Mouse (Mus musculus) neural tube, embryonic 15.5 days (tissue): ENCODE measurements around the gene Fam221b. TPM values are rescaled to one million over a fixed set of nuclear protein-coding genes. Genes with fewer than 3 reads are reported as not detected.

Experiments used
- microRNA-seq: library from miRNA; unstranded; fragments of <30 nt; microRNA quantifications from one replicate; pipeline ENCODE4, GENCODE M21; 2017
- polyA plus RNA-seq: library from polyadenylated mRNA; unstranded; fragments of >200 nt; fragmentation: Nextera tagmentation; extraction: Ambion mirVana; gene quantifications from 2 replicates; pipeline ENCODE4 v1.2.1, GENCODE M21; 2015

The Fam221b gene
- polyA plus RNA-seq, 1 experiment from 2014 or later: 1.5 TPM

Small RNAs within 50 kb of the gene (microRNA-seq; reads per million reads assigned to microRNA genes)
- not detected for gene Gm25262

Other genes with a start within 250 kb of the Fam221b start
- 1.7 and 2.6 TPM in 2 replicates for gene Fam166b, start 240.0 kb downstream of the Fam221b start, polyA plus RNA-seq
- gene Tesk1, start 227.2 kb downstream of the Fam221b start, polyA plus RNA-seq: 9.7 and 14.1 TPM in 2 replicates
- 4.3 and 6.7 TPM in 2 replicates for gene Cd72, start 214.5 kb downstream of the Fam221b start, polyA plus RNA-seq
- gene Sit1, start 185.4 kb downstream of the Fam221b start, polyA plus RNA-seq: 1.9 TPM in 1 of 2 replicates, not detected in the other
- 88.9 and 89.8 TPM in 2 replicates for gene Ccdc107, start 176.2 kb downstream of the Fam221b start, polyA plus RNA-seq
- gene Arhgef39, start 169.4 kb downstream of the Fam221b start, polyA plus RNA-seq: 5.9 and 15.4 TPM in 2 replicates
- 0.17 and 1.3 TPM in 2 replicates for gene Car9, start 162.2 kb downstream of the Fam221b start, polyA plus RNA-seq
- gene Tpm2, start 145.4 kb downstream of the Fam221b start, polyA plus RNA-seq: 51.4 and 85.4 TPM in 2 replicates
- 80.8 and 82.0 TPM in 2 replicates for gene Creb3, start 106.8 kb downstream of the Fam221b start, polyA plus RNA-seq
- gene Tln1, start 106.5 kb downstream of the Fam221b start, polyA plus RNA-seq: 63.5 and 70.8 TPM in 2 replicates
- gene Rgp1, start 90.4 kb downstream of the Fam221b start, polyA plus RNA-seq: 22.0 and 23.9 TPM in 2 replicates
- 48.1 and 54.5 TPM in 2 replicates for gene Gba2, start 90.3 kb downstream of the Fam221b start, polyA plus RNA-seq
- 1.2 and 1.5 TPM in 2 replicates for gene Msmp, start 84.7 kb downstream of the Fam221b start, polyA plus RNA-seq
- 12.9 and 16.1 TPM in 2 replicates for gene Npr2, start 37.2 kb downstream of the Fam221b start, polyA plus RNA-seq
- gene Spag8, start 15.6 kb downstream of the Fam221b start, polyA plus RNA-seq: 4.1 and 4.3 TPM in 2 replicates
- gene Hint2, start 12.7 kb downstream of the Fam221b start, polyA plus RNA-seq: 77.5 and 78.9 TPM in 2 replicates
- 9.1 and 12.4 TPM in 2 replicates for gene Tmem8b, start 174 bp downstream of the Fam221b start, polyA plus RNA-seq
- 0.08 TPM in 1 of 2 replicates, not detected in the other for gene Olfr70, start 31.7 kb upstream of the Fam221b start, polyA plus RNA-seq
- not detected in 2 replicates for gene Olfr71, start 41.1 kb upstream of the Fam221b start, polyA plus RNA-seq
- 0.24 and 0.45 TPM in 2 replicates for gene Hrct1, start 58.0 kb upstream of the Fam221b start, polyA plus RNA-seq
- 0.05 and 0.06 TPM in 2 replicates for gene Spaar, start 60.9 kb upstream of the Fam221b start, polyA plus RNA-seq
- not detected in 2 replicates for gene Olfr159, start 101.9 kb upstream of the Fam221b start, polyA plus RNA-seq
- gene Olfr156, start 154.8 kb upstream of the Fam221b start, polyA plus RNA-seq: not detected in 2 replicates
- not detected in 2 replicates for gene Olfr157, start 171.1 kb upstream of the Fam221b start, polyA plus RNA-seq
- gene Olfr155, start 182.4 kb upstream of the Fam221b start, polyA plus RNA-seq: not detected in 2 replicates
- 6.2 and 8.3 TPM in 2 replicates for gene Reck, start 206.4 kb upstream of the Fam221b start, polyA plus RNA-seq